Mouse (Mus musculus) limb, embryonic 14.5 days (tissue): ENCODE data around the gene Bhlhe41. TPM values are rescaled to one million over a fixed set of nuclear protein-coding genes. Genes with fewer than 3 reads are reported as not detected.

Source experiments
- ATAC-seq: fragments of 200-750 bp; cut with Nextera tagmentation; 2 replicates; pipeline ENCODE4 v1.8.0; 2017; ENCODE audit warnings: low read depth, moderate number of reproducible peaks, moderate TSS enrichment; ENCODE audit not compliant: low FRiP score
- DNase-seq: peaks from one replicate; pipeline ENCODE4 v3.0.0-alpha.2; 2015; ENCODE audit warnings: low spot score
- H3K27ac ChIP-seq: fragments of 300-500 bp; sonication (generic); replicated peaks from 2 replicates; pipeline ENCODE4 v1.5.1; 2014; ENCODE audit warnings: low read depth, mild to moderate bottlenecking, low read length, moderate library complexity, mixed read lengths
- H3K27me3 ChIP-seq: fragments of 300-500 bp; sonication (generic); 2 replicates; pipeline ENCODE4 v1.6.1; 2014; ENCODE audit warnings: low read length, mixed read lengths; ENCODE audit not compliant: control insufficient read depth, insufficient read depth
- H3K36me3 ChIP-seq: fragments of 300-500 bp; sonication (generic); 2 replicates; pipeline ENCODE4 v1.6.1; 2014; ENCODE audit warnings: mild to moderate bottlenecking, low read length, moderate library complexity, mixed read lengths; ENCODE audit not compliant: control insufficient read depth, insufficient read depth
- H3K4me1 ChIP-seq: fragments of 300-500 bp; sonication (generic); 2 replicates; pipeline ENCODE4 v1.6.1; 2014; ENCODE audit warnings: antibody characterized with exemption, low read length, mixed read lengths; ENCODE audit not compliant: control insufficient read depth, insufficient read depth
- H3K4me2 ChIP-seq: fragments of 300-500 bp; sonication (generic); replicated peaks from 2 replicates; pipeline ENCODE4 v1.6.1; 2014; ENCODE audit warnings: low read depth, mild to moderate bottlenecking, low read length, moderate library complexity; ENCODE audit not compliant: severe bottlenecking
- H3K4me3 ChIP-seq: fragments of 300-500 bp; sonication (generic); replicated peaks from 2 replicates; pipeline ENCODE4 v1.5.1; 2014; ENCODE audit warnings: low read length
- H3K9ac ChIP-seq: fragments of 300-500 bp; sonication (generic); 2 replicates; pipeline ENCODE4 v1.6.1; 2014; ENCODE audit warnings: mild to moderate bottlenecking, low read depth, low read length, moderate library complexity; ENCODE audit not compliant: severe bottlenecking
- H3K9me3 ChIP-seq: fragments of 300-500 bp; sonication (generic); 2 replicates; pipeline ENCODE4 v1.6.1; 2016; ENCODE audit warnings: low read length; ENCODE audit not compliant: control insufficient read depth
- POLR2A ChIP-seq: fragments of 200-500 bp; IDR thresholded peaks from 2 replicates; pipeline ENCODE4 v1.8.0; 2012; ENCODE audit warnings: inconsistent platforms, mild to moderate bottlenecking, moderate library complexity, borderline replicate concordance; ENCODE audit not compliant: insufficient read depth, insufficient read length; ENCODE audit errors: extremely low read depth
- WGBS: fragments of 180-500 bp; shearing (Covaris S2); extraction: QIAGEN DNeasy Blood & Tissue Kit; methylation state at CpG from one replicate; pipeline ENCODE4 v1.1.7; 2014; 5-methylcytosine and 5-hydroxymethylcytosine counted together
- polyA plus RNA-seq, 2 experiments: library from polyadenylated mRNA; depleted of rRNA in 1 of 2; stranded (reverse) in 1 of 2; unstranded in 1 of 2; fragments of >200 nt; fragmentation: Nextera tagmentation in 1 of 2; extraction: Ambion mirVana in 1 of 2; gene quantifications; 2 replicates each; pipeline versions ENCODE4 v1.2.1 to v1.2.3; 2012 to 2014

Bhlhe41 gene
- polyA plus RNA-seq, 2 experiments: 2.0 to 2.8 TPM

- H3K9ac ChIP-seq: no peak overlapping the region
- H3K27me3 ChIP-seq: no peaks in the 10 kb centered on the region
- H3K36me3 ChIP-seq: no peaks in the 10 kb centered on the region
- H3K4me3 ChIP-seq: no peak overlapping the region
- no peak for ATAC-seq
- H3K9me3 ChIP-seq: no peaks in the 10 kb centered on the region
- no peak for DNase-seq
- H3K4me1 ChIP-seq: no peaks in the 10 kb centered on the region
- H3K27ac ChIP-seq: no peak overlapping the region
- WGBS: 82% methylated on average over 5 of the region's 5 CpGs
- no peak for TF ChIP-seq POLR2A
- no peak overlapping the region for H3K4me2 ChIP-seq
Measured at GRCm38 (mm10) chr6:145904616-145905015, 39.3 kb upstream of the Bhlhe41 start.

DNA sequence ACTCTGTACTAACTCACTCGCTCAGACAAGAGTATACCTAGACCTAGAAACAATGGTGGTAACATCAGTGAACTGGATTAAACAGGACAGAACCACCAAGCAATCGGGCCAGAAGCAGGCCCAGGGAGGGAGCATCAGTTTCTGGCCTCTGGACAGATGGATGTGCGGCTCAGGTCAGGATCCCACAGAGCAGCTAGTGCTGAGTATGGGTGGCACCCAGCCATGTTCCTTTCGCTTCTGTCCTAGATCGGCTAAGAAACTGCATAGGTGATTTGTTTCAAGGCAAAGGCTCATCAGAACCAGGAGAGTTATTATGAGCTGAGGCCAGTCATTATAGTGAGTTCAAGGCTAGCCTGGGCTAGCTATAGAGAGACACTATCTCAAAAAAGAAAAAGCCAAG, 38.8 kb upstream of the Bhlhe41 start:
- 92% methylated on average over 5 of the region's 5 CpGs for WGBS

DNA sequence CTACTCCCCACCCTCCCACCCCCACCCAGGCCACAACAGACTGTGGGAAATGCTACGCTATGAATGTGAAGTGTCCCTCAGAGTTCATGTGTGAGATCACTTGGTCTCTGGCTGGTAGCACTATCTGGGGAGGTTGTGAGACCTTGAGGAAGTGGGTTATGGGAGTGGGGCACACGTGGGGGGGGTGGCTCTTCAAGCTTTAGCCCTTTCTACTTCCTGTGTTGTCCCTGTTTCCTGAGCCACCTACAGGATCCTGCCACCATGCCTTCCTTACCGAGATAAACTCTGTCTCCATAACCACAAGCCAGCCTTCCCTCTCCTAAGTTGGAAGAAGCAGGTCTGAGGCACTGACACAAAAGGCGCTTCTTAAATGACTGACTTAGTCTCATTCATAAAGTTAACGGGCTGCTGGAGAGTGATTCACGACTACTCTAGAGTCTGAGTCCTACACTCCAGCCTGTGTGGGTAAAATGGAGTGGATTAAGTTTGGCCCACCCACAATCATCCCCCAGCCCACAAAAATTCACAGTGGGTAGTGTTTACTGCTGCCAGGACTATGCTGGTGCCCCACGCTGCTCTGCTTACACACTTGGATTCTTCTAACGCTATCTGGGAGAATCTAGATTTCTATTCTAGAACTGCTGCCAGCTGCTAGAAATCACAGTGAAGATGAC, 29.4 kb upstream of the Bhlhe41 start:
- no peak overlapping the region for H3K9ac ChIP-seq
- no peak overlapping the region for H3K27ac ChIP-seq
- H3K4me1 ChIP-seq: peaks cover 6% of the 10 kb centered on the region; the same call in 1 of the 2 replicates
- H3K4me3 ChIP-seq: no peak overlapping the region
- 53% methylated on average over 8 of the region's 8 CpGs for WGBS
- DNase-seq: no peak
- no peak for TF ChIP-seq POLR2A
- no peak overlapping the region for H3K4me2 ChIP-seq
- no peaks in the 10 kb centered on the region for H3K27me3 ChIP-seq
- no peak for ATAC-seq
- no peaks in the 10 kb centered on the region for H3K36me3 ChIP-seq
- no peaks in the 10 kb centered on the region for H3K9me3 ChIP-seq

More for the DNA sequence above, 38.8 kb upstream of the Bhlhe41 start:
- no peaks in the 10 kb centered on the region for H3K36me3 ChIP-seq
- H3K27me3 ChIP-seq: no peaks in the 10 kb centered on the region
- no peaks in the 10 kb centered on the region for H3K9me3 ChIP-seq
- no peak for DNase-seq
- no peak overlapping the region for H3K4me3 ChIP-seq
- no peak overlapping the region for H3K4me2 ChIP-seq
- H3K9ac ChIP-seq: no peak overlapping the region
- no peak for TF ChIP-seq POLR2A
- no peaks in the 10 kb centered on the region for H3K4me1 ChIP-seq
- no peak for ATAC-seq
- no peak overlapping the region for H3K27ac ChIP-seq

GRCm38 (mm10) chr6:145893366-145894021, 28.1 kb upstream of the Bhlhe41 start:
- Histone ChIP-seq H3K4me1 (peaks cover 6% of the 10 kb centered on the region; the same call in 1 of the 2 replicates), H3K27me3 (no peaks in the 10 kb centered on the region), H3K9ac (no peak overlapping the region), H3K27ac (no peak overlapping the region), H3K4me3 (no peak overlapping the region), H3K9me3 (no peaks in the 10 kb centered on the region), H3K36me3 (no peaks in the 10 kb centered on the region), H3K4me2 (no peak overlapping the region)
- WGBS: 79% methylated on average over 13 of the region's 13 CpGs
- TF ChIP-seq POLR2A: no peak
- no peak for DNase-seq
- ATAC-seq: no peak

- Histone ChIP-seq H3K4me1 (peaks cover 6% of the 10 kb centered on the region; the same call in 1 of the 2 replicates), H3K27me3 (no peaks in the 10 kb centered on the region), H3K9ac (no peak overlapping the region), H3K9me3 (no peaks in the 10 kb centered on the region), H3K27ac (no peak overlapping the region), H3K36me3 (no peaks in the 10 kb centered on the region), H3K4me3 (no peak overlapping the region), H3K4me2 (no peak overlapping the region)
- no peak for DNase-seq
- WGBS: 93% methylated on average over 20 of the region's 20 CpGs
- TF ChIP-seq POLR2A: no peak
- no peak for ATAC-seq
Measured at GRCm38 (mm10) chr6:145892381-145893265, 27.3 kb upstream of the Bhlhe41 start.
